Mouse (Mus musculus): ENCODE measurements around the gene Asphd1. TPM values are rescaled to one million over a fixed set of nuclear protein-coding genes. Genes with fewer than 3 reads are reported as not detected.
"Not testable (repeated sequence)": the region's sequence is repeated elsewhere in the genome, so short reads cannot be mapped to it uniquely, and the experiment has no call there.

Asphd1 gene
- polyA plus RNA-seq, 1 experiment from 2014 or later, result 0.20 TPM

DNA sequence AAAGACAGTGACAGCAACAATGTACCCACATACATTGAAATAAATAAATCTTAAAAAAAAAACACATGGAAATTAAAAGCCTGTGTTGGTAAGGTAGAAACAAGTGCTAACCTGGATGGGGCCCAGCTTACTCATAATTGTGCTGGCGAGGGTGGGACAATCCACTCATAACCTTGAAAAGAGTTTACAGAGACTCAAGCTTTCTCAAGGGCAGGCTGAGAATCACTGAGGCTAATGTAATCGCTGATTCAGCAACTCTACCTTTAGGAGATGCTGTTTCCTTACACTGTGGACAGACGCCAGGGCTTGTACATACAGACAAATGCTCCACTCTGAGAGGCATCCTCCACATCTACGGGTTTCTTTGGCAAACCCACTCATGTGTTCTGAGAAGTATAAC, 29.4 kb downstream of the Asphd1 start:
- Histone ChIP-seq H3K27me3 (no peaks in the 10 kb centered on the region), H3K9ac (no peak overlapping the region), H3K9me3 (no peaks in the 10 kb centered on the region), H3K4me3 (no peak overlapping the region), H3K4me1 (peaks cover 5% of the 10 kb centered on the region; the same call in 1 of the 2 replicates), H3K4me2 (replicated peaks) (no peak overlapping the region), H3K36me3 (no peaks in the 10 kb centered on the region), H3K27ac (no peak overlapping the region)
- WGBS, result 84% methylated on average over 4 of the region's 4 CpGs
- ATAC-seq (ENCODE audit: low FRiP score, low read depth), result no peak

DNA sequence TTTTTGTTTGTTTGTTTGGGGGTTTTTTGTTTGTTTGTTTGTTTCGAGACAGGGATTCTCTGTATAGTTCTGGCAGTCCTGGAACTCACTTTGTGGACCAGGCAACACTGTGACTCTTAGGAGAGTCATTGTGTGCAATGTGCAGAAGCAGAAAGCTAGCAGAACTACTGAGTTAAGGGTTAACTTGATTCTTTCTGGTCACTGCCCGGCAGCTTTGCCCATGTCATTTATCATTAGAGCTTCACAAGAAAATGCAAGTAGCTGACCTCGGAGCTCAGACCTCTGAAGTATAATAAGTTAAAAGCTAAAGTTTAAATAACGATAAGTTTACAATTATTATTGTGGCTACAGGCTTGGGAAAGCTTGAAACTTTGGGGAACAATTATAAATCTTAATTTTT, 31.0 kb downstream of the Asphd1 start:
- not testable (repeated sequence) for ATAC-seq (ENCODE audit: low FRiP score, low read depth); H3K9me3 ChIP-seq
- 42% methylated on average over 4 of the region's 4 CpGs for WGBS

DNA sequence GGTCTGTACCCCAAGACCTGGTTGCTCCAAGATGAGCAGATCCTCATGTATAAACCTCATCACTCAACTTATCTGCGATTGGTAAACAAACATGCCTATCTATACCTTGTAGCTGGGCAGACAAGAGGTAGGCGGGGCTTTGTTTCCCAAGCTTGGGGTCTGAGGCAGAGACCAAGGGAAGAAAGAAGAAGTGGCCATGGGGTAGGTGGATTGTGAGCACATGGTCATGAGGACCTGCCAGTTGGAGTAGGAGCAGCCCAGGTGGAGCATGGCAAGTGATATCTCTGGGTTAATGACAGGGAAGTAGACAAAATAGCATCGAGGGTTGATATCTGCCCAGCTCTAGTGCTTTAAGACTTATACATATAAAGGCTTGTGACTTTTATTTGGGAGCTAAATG, 34.5 kb downstream of the Asphd1 start:
- Histone ChIP-seq H3K27me3 (no peaks in the 10 kb centered on the region), H3K4me3 (no peak overlapping the region), H3K27ac (no peak overlapping the region), H3K4me2 (replicated peaks) (no peak overlapping the region), H3K9ac (no peak overlapping the region), H3K36me3 (no peaks in the 10 kb centered on the region), H3K4me1 (no peaks in the 10 kb centered on the region), H3K9me3 (0 out of 2 replicates have a peak, but pooled peaks cover 4% of the 10 kb centered on the region)
- no peak for ATAC-seq (ENCODE audit: low FRiP score, low read depth)
- WGBS, result 88% methylated on average over 3 of the region's 3 CpGs

More for the DNA sequence above, 31.0 kb downstream of the Asphd1 start:
- not testable (repeated sequence) for H3K4me2 ChIP-seq (replicated peaks); H3K9ac ChIP-seq; H3K27ac ChIP-seq; H3K4me3 ChIP-seq; H3K27me3 ChIP-seq; H3K4me1 ChIP-seq; H3K36me3 ChIP-seq

DNA sequence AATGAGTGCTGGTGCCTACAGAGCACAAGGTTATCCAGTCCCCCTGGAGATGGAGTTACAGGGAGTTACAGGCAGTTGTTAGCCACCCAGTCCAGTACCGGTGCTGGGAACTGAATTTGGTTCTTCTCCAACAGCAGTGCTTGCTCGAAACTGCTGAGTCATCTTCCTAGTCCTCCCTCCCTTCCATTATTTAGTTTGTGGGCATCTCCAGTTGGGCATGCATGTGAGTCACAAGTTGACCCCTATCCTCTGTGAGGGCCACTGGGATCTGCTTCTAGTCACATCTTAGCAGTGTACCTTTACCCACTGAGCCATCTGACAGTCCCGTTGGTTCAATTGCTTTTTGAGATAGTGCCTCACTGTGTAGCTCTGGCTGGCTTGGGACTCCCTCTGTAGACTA, 43.8 kb downstream of the Asphd1 start:
- Histone ChIP-seq H3K36me3 (no peaks in the 10 kb centered on the region), H3K9me3 (0 out of 2 replicates have a peak, but pooled peaks cover 4% of the 10 kb centered on the region), H3K9ac (no peak overlapping the region), H3K4me1 (no peaks in the 10 kb centered on the region), H3K4me2 (replicated peaks) (no peak overlapping the region), H3K4me3 (no peak overlapping the region), H3K27ac (no peak overlapping the region), H3K27me3 (no peaks in the 10 kb centered on the region)
- 78% methylated on average over 3 of the region's 3 CpGs for WGBS
- ATAC-seq (ENCODE audit: low FRiP score, low read depth), result no peak

DNA sequence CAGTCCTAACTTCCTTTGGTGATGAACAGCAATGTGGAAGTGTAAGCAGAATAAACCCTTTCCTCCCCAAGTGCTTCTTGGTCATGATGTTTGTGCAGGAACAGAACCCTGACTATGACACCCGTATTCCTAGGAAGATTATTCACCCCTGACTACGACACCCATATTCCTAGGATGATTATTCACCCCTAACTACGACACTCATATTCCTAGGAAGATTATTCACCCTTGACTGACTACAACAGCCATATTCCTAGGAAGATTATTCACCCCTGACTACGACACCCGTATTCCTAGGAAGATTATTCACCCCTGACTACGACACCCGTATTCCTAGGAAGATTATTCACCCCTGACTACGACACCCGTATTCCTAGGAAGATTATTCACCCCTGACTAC, 49.6 kb downstream of the Asphd1 start:
- not testable (repeated sequence) for H3K9ac ChIP-seq; H3K9me3 ChIP-seq; H3K4me3 ChIP-seq; ATAC-seq (ENCODE audit: low FRiP score, low read depth); H3K27me3 ChIP-seq; H3K4me1 ChIP-seq; H3K4me2 ChIP-seq (replicated peaks); H3K27ac ChIP-seq; H3K36me3 ChIP-seq
- WGBS, result 93% methylated on average over 7 of the region's 9 CpGs

DNA sequence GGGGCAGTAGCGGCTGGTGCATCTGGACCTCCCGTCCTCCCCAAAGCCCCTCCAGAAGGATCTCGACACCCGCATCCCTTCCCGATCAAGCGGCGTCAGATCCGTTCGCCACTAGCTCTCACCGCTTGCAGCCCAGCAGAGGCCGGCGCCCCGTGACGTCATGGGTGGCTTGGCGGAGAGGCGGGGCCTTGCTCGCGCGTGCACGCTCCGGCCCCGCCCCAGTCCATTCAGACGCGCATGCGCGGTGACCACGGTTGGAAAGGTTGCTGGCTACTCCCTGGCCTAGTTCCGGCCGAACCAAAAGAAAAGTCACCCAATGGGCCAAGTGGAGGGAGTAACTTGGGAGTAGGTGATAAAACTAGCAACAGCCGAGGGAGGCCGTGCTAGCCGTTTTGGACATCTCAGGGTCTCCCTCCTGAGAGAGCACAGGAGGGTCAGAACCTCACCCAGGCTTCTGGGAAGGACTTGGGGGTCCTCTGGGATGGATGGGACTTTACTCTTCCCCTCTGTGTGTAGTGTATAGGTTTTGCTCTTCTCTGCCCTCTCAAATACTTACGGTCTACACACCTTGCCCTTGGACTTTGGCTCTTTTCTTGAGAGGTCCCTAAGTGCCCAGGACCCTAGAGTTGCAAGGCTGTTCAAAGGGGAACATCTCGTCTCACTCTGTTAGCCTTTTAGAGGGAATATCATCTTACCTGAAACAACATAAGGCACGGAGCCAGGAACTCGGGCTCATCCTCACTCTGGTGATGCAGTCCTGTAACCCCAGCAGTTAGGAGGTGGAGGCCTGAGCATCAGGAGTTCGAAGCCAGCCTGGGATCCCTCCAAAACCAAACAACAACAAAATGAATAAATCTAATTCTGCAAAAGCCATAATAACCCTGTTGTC, 51.0 kb downstream of the Asphd1 start:
- 11% methylated on average over 37 of the region's 37 CpGs for WGBS
- Histone ChIP-seq H3K36me3 (no peaks in the 10 kb centered on the region), H3K4me3 (peak overlapping the region; percentile 61), H3K4me2 (replicated peaks) (peak overlapping the region; percentile 78), H3K27ac (peak overlapping the region; percentile 55; the same call in 1 of the 2 replicates), H3K9me3 (no peaks in the 10 kb centered on the region), H3K4me1 (peaks cover 9% of the 10 kb centered on the region), H3K9ac (peak overlapping the region; percentile 78), H3K27me3 (no peaks in the 10 kb centered on the region)
- ATAC-seq (ENCODE audit: low FRiP score, low read depth), result peak; percentile 96

DNA sequence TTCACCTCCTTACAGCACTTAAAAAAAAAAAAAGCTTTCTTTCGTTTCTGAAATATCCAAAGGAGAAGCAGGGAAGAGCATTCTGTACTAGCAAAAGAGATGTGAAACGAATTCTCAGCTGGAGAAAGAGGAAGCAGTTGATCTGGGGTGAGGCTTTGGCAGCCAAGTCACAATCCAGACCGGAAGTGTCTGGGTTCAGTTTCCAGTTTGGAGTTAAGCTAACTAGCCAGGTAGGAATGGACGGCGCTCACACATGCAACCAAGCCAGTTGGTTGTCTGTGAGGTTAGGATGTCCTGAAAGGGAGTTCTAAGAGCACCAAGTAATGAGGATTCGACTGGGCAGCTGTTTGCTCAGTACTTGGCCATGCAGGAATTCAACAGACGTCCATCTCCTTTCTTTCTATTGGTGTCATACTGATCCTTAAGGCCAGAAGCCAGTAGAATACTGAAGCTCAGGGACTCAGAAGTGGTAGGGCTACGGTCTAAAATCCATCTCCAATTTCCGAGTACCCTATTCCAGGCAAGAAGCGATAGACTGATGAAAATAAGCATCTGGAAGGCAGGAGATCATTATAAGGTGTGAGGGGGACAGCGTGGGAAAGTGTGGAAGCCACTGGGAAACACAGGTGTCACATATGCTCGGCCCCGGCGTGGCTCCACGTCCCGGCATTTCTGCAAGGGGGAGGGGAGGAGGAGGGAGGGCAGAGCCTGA, 51.8 kb downstream of the Asphd1 start:
- WGBS, result 21% methylated on average over 16 of the region's 16 CpGs
- no peaks in the 10 kb centered on the region for H3K9me3 ChIP-seq
- peak overlapping the region; percentile 55; the same call in 1 of the 2 replicates for H3K27ac ChIP-seq
- H3K4me1 ChIP-seq, result peaks cover 9% of the 10 kb centered on the region
- H3K36me3 ChIP-seq, result no peaks in the 10 kb centered on the region
- H3K27me3 ChIP-seq, result no peaks in the 10 kb centered on the region
- peak overlapping the region; percentile 78 for H3K4me2 ChIP-seq (replicated peaks)
- H3K4me3 ChIP-seq, result peak overlapping the region; percentile 61
- peak; percentile 14; the same call in 1 of the 2 replicates for ATAC-seq (ENCODE audit: low FRiP score, low read depth)
- peak overlapping the region; percentile 78 for H3K9ac ChIP-seq

DNA sequence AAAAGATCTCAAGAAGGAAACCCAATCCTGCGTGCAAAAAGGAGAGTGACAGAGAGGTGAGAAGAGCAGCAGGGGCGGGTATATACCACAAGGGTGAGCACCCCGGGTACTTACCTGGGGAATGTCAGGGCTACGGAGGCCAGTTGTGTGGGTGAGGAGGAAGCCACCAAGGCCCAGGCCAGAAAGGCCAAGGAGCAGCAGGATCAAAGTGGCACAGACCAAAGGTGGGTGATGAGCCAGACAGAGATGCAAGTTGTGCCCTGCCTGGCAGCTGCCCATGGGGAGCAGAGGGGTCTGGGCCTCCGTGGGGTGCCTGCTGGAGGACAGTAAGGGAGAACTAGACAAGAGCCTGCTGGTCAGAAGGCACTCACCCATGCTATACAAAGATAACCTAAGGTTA, 52.5 kb downstream of the Asphd1 start:
- 83% methylated on average over 5 of the region's 5 CpGs for WGBS
- H3K9ac ChIP-seq, result peak overlapping the region; percentile 35; the same call in 1 of the 2 replicates
- peaks cover 9% of the 10 kb centered on the region for H3K4me1 ChIP-seq
- no peak overlapping the region for H3K27ac ChIP-seq
- no peaks in the 10 kb centered on the region; the same call in 1 of the 2 replicates for H3K36me3 ChIP-seq
- H3K27me3 ChIP-seq, result no peaks in the 10 kb centered on the region
- no peak for ATAC-seq (ENCODE audit: low FRiP score, low read depth)
- H3K4me2 ChIP-seq (replicated peaks), result peak overlapping the region; percentile 78
- no peaks in the 10 kb centered on the region for H3K9me3 ChIP-seq
- peak overlapping the region; percentile 61; the same call in 1 of the 2 replicates for H3K4me3 ChIP-seq

Other genes with a start within 250 kb of the Asphd1 start
- 34.1 and 36.6 TPM in 2 replicates for gene Coro1a, start 241.8 kb downstream of the Asphd1 start, polyA plus RNA-seq (2015; fragmentation: Nextera tagmentation; extraction: Ambion mirVana)
- 49.6 and 50.3 TPM in 2 replicates for gene Mapk3, start 190.0 kb downstream of the Asphd1 start, polyA plus RNA-seq (2015; fragmentation: Nextera tagmentation; extraction: Ambion mirVana)
- 1.7 and 2.1 TPM in 2 replicates for gene Gdpd3, start 183.2 kb downstream of the Asphd1 start, polyA plus RNA-seq (2015; fragmentation: Nextera tagmentation; extraction: Ambion mirVana)
- 114 and 121 TPM in 2 replicates for gene Ypel3, start 172.6 kb downstream of the Asphd1 start, polyA plus RNA-seq (2015; fragmentation: Nextera tagmentation; extraction: Ambion mirVana)
- gene Tbx6, start 168.1 kb downstream of the Asphd1 start, polyA plus RNA-seq (2015; fragmentation: Nextera tagmentation; extraction: Ambion mirVana), result 0.53 and 0.64 TPM in 2 replicates
- gene Ppp4c, start 157.1 kb downstream of the Asphd1 start, polyA plus RNA-seq (2015; fragmentation: Nextera tagmentation; extraction: Ambion mirVana), result 287 and 322 TPM in 2 replicates
- 0.18 and 0.52 TPM in 2 replicates for gene Fam57b, start 151.9 kb downstream of the Asphd1 start, polyA plus RNA-seq (2015; fragmentation: Nextera tagmentation; extraction: Ambion mirVana)
- gene 4930451I11Rik, start 117.9 kb downstream of the Asphd1 start, polyA plus RNA-seq (2015; fragmentation: Nextera tagmentation; extraction: Ambion mirVana), result not detected in 2 replicates
- gene Doc2a, start 102.2 kb downstream of the Asphd1 start, polyA plus RNA-seq (2015; fragmentation: Nextera tagmentation; extraction: Ambion mirVana), result 1.5 and 1.9 TPM in 2 replicates
- gene Hirip3, start 87.6 kb downstream of the Asphd1 start, polyA plus RNA-seq (2015; fragmentation: Nextera tagmentation; extraction: Ambion mirVana), result 39.8 and 48.3 TPM in 2 replicates
- gene Ino80e, start 87.2 kb downstream of the Asphd1 start, polyA plus RNA-seq (2015; fragmentation: Nextera tagmentation; extraction: Ambion mirVana), result 96.8 and 108 TPM in 2 replicates
- 54.4 and 57.2 TPM in 2 replicates for gene Taok2, start 64.9 kb downstream of the Asphd1 start, polyA plus RNA-seq (2015; fragmentation: Nextera tagmentation; extraction: Ambion mirVana)
- gene Tmem219, start 26.7 kb downstream of the Asphd1 start, polyA plus RNA-seq (2015; fragmentation: Nextera tagmentation; extraction: Ambion mirVana), result 24.5 and 27.0 TPM in 2 replicates
- 16.9 and 17.2 TPM in 2 replicates for gene Kctd13, start 20.7 kb downstream of the Asphd1 start, polyA plus RNA-seq (2015; fragmentation: Nextera tagmentation; extraction: Ambion mirVana)
- 0.33 and 0.66 TPM in 2 replicates for gene Sez6l2, start 981 bp upstream of the Asphd1 start, polyA plus RNA-seq (2015; fragmentation: Nextera tagmentation; extraction: Ambion mirVana)
- 97.1 and 105 TPM in 2 replicates for gene Cdipt, start 26.3 kb upstream of the Asphd1 start, polyA plus RNA-seq (2015; fragmentation: Nextera tagmentation; extraction: Ambion mirVana)
- gene Cdiptos, start 26.5 kb upstream of the Asphd1 start, polyA plus RNA-seq (2015; fragmentation: Nextera tagmentation; extraction: Ambion mirVana), result 0.65 and 1.9 TPM in 2 replicates
- 5.5 and 5.6 TPM in 2 replicates for gene Mvp, start 65.0 kb upstream of the Asphd1 start, polyA plus RNA-seq (2015; fragmentation: Nextera tagmentation; extraction: Ambion mirVana)
- 0.31 TPM in 1 of 2 replicates, not detected in the other for gene Pagr1b, start 66.9 kb upstream of the Asphd1 start, polyA plus RNA-seq (2015; fragmentation: Nextera tagmentation; extraction: Ambion mirVana)
- gene Pagr1a, start 67.8 kb upstream of the Asphd1 start, polyA plus RNA-seq (2015; fragmentation: Nextera tagmentation; extraction: Ambion mirVana), result 48.2 and 70.2 TPM in 2 replicates
- gene Gm42742, start 71.5 kb upstream of the Asphd1 start, polyA plus RNA-seq (2015; fragmentation: Nextera tagmentation; extraction: Ambion mirVana), result 52.2 and 64.8 TPM in 2 replicates
- gene Prrt2, start 71.6 kb upstream of the Asphd1 start, polyA plus RNA-seq (2015; fragmentation: Nextera tagmentation; extraction: Ambion mirVana), result 6.9 and 10.4 TPM in 2 replicates
- 61.9 and 64.6 TPM in 2 replicates for gene Maz, start 77.5 kb upstream of the Asphd1 start, polyA plus RNA-seq (2015; fragmentation: Nextera tagmentation; extraction: Ambion mirVana)
- gene Kif22, start 92.9 kb upstream of the Asphd1 start, polyA plus RNA-seq (2015; fragmentation: Nextera tagmentation; extraction: Ambion mirVana), result 113 and 118 TPM in 2 replicates
- gene Zg16, start 137.7 kb upstream of the Asphd1 start, polyA plus RNA-seq (2015; fragmentation: Nextera tagmentation; extraction: Ambion mirVana), result not detected in 2 replicates
- 2.6 and 2.7 TPM in 2 replicates for gene AI467606, start 141.8 kb upstream of the Asphd1 start, polyA plus RNA-seq (2015; fragmentation: Nextera tagmentation; extraction: Ambion mirVana)
- gene Qprt, start 172.6 kb upstream of the Asphd1 start, polyA plus RNA-seq (2015; fragmentation: Nextera tagmentation; extraction: Ambion mirVana), result 3.1 and 3.4 TPM in 2 replicates
- 0.25 and 0.34 TPM in 2 replicates for gene Spn, start 188.2 kb upstream of the Asphd1 start, polyA plus RNA-seq (2015; fragmentation: Nextera tagmentation; extraction: Ambion mirVana)
- 72.2 and 72.4 TPM in 2 replicates for gene Cd2bp2, start 246.5 kb upstream of the Asphd1 start, polyA plus RNA-seq (2015; fragmentation: Nextera tagmentation; extraction: Ambion mirVana)